Mouse (Mus musculus) v-Abl transformed pro-B cells (cell line): Measurements from ENCODE around the gene Tac1.
"Not testable (repeated sequence)": the region's sequence is repeated elsewhere in the genome, so short reads cannot be mapped to it uniquely, and the experiment has no call there.

Experiments used
- in situ Hi-C, 2 experiments: fragments of 400-800 bp; cut with MboI; formaldehyde crosslinking; loops; one replicate each; pipeline ENCODE4 v1.15.1; 2025; ENCODE audit not compliant: unreplicated experiment in 2 of 2

Tac1 gene

GRCm38 (mm10) chr6:7554829-7555391 is at the start of gene Tac1:
Gene Tac1, plus strand, starts transcription at chr6:7554879.
- in situ Hi-C loops, result no loop called here

- in situ Hi-C loops, result not testable (repeated sequence)
Observed at GRCm38 (mm10) chr6:7543511-7543910, 11.2 kb upstream of the Tac1 start.

DNA sequence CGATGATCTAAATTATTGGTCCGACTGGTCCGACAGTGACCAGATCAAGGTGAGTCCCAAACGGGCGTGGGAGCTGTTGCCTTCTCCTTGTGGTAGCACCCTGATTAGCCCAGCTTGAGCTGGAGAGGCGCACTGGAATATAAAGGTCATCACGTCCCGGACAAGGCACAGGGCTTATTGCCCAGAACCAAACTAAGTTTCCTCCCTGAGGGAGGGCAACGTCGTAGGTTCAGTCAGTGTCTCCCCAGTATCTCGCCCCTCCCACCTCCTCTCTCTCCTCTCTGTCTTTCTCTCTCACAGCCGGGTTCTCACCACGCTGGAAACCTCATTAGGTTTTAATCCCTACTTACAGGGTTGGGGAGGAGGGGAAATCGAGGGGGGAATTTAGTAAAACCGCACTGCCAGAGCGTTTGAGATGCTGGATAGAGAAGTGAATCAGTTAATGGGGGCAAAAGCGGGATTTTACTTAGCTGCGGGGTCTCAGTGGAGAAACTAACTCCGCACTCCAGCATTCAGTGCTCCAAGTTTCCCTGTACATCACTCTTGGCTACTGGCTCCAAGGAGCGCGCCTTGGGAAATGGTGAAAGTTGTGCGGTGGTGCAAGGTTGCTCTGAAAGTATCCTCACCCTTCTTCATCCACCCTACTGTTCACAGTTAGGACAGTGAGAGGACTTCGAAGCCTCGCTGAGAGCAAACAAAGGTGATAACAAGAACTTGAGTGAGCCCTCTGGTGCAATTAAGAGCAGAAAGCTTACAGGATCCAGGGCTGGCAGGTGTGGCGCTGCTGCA is 1.2 kb downstream of the Tac1 start:
- in situ Hi-C loops, result no loop called here

GRCm38 (mm10) chr6:7558164-7558563 is 3.5 kb downstream of the Tac1 start:
- in situ Hi-C loops, result no loop called here

DNA sequence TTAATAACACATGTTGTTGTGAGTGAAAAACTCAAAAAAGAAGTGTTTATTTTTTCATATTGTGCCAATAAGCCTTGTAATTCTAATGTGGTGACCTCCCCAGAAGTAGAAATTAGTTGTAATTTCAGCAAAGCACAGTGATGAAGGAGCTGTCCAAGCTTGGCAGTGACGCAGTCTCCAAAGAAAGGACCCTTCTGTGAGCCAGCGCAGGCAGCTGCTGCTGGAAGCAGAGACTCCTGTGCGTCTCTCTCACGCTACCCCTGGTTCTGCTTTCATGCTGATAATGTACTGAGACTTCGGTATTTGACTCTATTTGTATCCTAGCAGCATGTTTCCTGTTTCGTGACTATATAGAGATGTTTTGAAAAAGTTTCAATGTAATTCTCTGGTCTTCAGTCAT is 7.8 kb downstream of the Tac1 start:
- in situ Hi-C loops, result no loop called here

GRCm38 (mm10) chr6:7564537-7564936 is 9.9 kb downstream of the Tac1 start:
- in situ Hi-C loops, result no loop called here

DNA sequence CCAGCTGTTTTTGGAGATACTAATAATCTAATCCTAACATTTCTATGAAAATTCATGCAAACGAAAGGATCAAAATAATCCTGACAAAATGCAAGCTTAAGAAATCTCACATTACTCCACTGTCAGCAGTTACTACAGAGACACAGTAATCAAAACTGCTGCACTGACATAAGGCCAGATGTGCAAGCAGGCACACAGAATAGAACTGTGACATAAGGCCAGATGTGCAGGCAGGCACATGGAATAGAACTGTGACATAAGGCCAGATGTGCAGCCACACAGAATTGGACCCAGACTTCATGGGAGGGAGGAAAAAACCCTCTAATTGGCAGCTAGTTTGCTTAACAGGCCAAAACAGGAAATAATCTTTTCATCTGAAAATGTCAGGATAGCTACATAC is 16.5 kb downstream of the Tac1 start:
- in situ Hi-C loops, result no loop called here

DNA sequence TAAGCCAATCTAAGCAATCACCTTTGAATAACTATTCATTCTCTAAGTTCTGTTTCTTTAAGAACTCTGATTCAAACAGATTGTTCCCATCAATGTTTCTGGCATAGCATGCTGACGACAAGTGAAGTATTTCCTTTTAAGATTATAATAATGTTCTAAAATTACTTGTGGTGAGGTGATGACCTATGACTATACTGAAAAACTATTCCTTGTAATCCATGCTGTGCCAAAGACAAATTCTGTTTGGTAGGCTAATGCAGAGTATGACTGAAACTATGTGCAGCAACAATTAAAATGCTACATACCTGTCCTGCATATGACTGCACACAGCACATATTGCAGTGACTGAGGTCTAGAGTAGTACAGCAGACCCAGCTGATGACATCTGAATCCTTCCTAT is 23.4 kb downstream of the Tac1 start:
- in situ Hi-C loops, result no loop called here

DNA sequence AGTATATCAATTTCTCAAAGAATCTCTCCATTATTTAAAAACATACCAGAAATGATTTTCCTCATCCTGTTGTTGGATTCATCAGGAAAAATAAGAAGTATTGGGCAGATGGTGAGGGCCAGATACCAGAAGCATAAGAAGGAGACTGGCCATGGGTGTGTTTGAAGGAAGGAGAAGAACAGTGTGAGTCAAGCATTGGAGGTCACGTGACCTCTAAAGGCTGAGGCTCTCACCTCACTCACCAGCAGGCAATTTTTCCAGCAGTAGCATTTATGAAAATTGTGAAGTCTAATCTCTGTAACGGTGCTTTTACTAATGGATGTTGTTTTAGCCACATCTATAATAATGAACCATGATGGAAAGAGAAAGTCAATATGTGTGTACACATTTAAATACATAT is 39.8 kb downstream of the Tac1 start:
- in situ Hi-C loops, result no loop called here

GRCm38 (mm10) chr6:7598416-7598815 is 43.7 kb downstream of the Tac1 start:
- in situ Hi-C loops, result no loop called here

- in situ Hi-C loops, result no loop called here
Observed at GRCm38 (mm10) chr6:7600228-7600627, 45.5 kb downstream of the Tac1 start.

- in situ Hi-C loops, result no loop called here
Observed at GRCm38 (mm10) chr6:7601353-7602094, 46.8 kb downstream of the Tac1 start.

DNA sequence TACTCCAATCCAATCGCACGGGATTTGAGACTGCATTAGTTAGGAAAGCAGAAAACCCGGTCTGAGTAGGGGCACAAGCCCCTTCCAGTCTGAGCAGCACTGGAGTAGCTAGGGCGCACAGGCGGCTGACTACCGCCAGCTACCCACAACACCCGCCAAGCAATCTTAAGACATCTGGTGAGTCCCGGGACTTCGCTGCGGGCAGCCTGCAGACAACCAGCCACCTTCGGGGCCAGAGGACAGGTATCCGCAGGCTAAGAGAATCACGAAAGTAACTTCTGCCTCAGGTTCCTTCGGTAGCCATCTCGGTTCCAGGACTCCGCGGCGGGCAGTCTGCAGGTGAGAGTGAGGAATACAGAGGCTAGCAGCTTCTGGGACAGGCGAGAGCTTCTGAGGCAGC is 59.0 kb downstream of the Tac1 start:
- in situ Hi-C loops, result not testable (repeated sequence)
